Mouse (Mus musculus) ES-Bruce4 (cell line): ENCODE measurements around the gene Ndufs2. TPM values are rescaled to one million over a fixed set of nuclear protein-coding genes. Genes with fewer than 3 reads are reported as not detected.
"Not testable (repeated sequence)": the region's sequence is repeated elsewhere in the genome, so short reads cannot be mapped to it uniquely, and the experiment has no call there.

Source experiments
- H3K27ac ChIP-seq: 2 replicates; pipeline ENCODE4 v1.5.1; 2012; ENCODE audit warnings: low read length, inconsistent platforms; ENCODE audit not compliant: insufficient read depth
- H3K27me3 ChIP-seq: 2 replicates; pipeline ENCODE4 v1.6.1; 2012; ENCODE audit warnings: mild to moderate bottlenecking, low read length, inconsistent platforms; ENCODE audit not compliant: control insufficient read depth, poor library complexity, insufficient read depth, severe bottlenecking
- H3K36me3 ChIP-seq: 2 replicates; pipeline ENCODE4 v1.6.1; 2012; ENCODE audit warnings: inconsistent platforms, mild to moderate bottlenecking, low read length, moderate library complexity; ENCODE audit not compliant: control insufficient read depth, poor library complexity, insufficient read depth, severe bottlenecking
- H3K4me1 ChIP-seq: one replicate; pipeline ENCODE4 v1.8.1; 2011; ENCODE audit warnings: low read length; ENCODE audit not compliant: control insufficient read depth, insufficient read depth
- H3K4me3 ChIP-seq: 2 replicates; pipeline ENCODE4 v1.5.1; 2011; ENCODE audit warnings: low read depth, mild to moderate bottlenecking, low read length
- H3K9ac ChIP-seq: 2 replicates; pipeline ENCODE4 v1.6.1; 2012; ENCODE audit warnings: low read depth, mild to moderate bottlenecking, inconsistent platforms; ENCODE audit not compliant: poor library complexity, severe bottlenecking
- H3K9me3 ChIP-seq: replicated peaks from 2 replicates; pipeline ENCODE4 v1.6.1; 2012; ENCODE audit warnings: mild to moderate bottlenecking, low read length, inconsistent platforms; ENCODE audit not compliant: control insufficient read depth, poor library complexity, insufficient read depth, severe bottlenecking
- CTCF ChIP-seq: IDR thresholded peaks from one replicate; pipeline ENCODE4 v1.8.1; 2011; ENCODE audit warnings: low read depth, low read length
- EP300 ChIP-seq: IDR thresholded peaks from 2 replicates; pipeline ENCODE4 v1.6.1; 2011; ENCODE audit warnings: low read depth, low read length; ENCODE audit not compliant: insufficient read depth
- POLR2A ChIP-seq: IDR thresholded peaks from one replicate; pipeline ENCODE4 v1.8.1; 2011; ENCODE audit warnings: low read length; ENCODE audit not compliant: insufficient read depth
- polyA plus RNA-seq: library from polyadenylated mRNA; stranded (reverse); fragments of >200 nt; gene quantifications from 2 replicates; pipeline ENCODE4 v1.2.4, GENCODE M21; 2011; ENCODE audit warnings: low read depth; ENCODE audit not compliant: missing spikeins, insufficient read depth, insufficient read length

Gene Ndufs2
- polyA plus RNA-seq, 1 experiment = 163 TPM

DNA sequence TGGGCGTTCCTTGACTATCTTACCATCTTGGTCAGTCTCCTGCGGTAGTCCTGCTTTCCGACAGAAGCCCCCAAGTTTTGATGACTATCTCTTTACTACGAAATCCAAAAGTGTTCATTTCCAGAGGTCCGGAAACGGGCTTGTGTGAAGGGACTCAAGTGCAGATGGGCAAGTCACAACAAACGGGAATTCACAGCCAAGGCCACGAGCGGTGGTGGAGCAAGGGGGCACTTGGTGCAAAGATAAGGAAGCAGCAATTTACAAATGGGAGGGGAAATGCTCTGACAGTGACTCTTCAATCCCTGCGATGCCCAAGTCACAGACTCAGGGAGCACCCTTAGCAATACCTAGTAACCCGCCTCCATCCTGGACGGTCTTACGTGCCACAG, 3.7 kb downstream of the Ndufs2 start:
- TF ChIP-seq POLR2A (no peak), EP300 (no peak), CTCF (no peak)
- Histone ChIP-seq H3K36me3 (peaks cover 17% of the 10 kb centered on the region), H3K4me1 (peaks cover 10% of the 10 kb centered on the region), H3K9ac (peak overlapping the region; percentile 52), H3K27me3 (no peaks in the 10 kb centered on the region), H3K9me3 (no peaks in the 10 kb centered on the region), H3K4me3 (peak overlapping the region; percentile 77), H3K27ac (peak overlapping the region; percentile 92)

DNA sequence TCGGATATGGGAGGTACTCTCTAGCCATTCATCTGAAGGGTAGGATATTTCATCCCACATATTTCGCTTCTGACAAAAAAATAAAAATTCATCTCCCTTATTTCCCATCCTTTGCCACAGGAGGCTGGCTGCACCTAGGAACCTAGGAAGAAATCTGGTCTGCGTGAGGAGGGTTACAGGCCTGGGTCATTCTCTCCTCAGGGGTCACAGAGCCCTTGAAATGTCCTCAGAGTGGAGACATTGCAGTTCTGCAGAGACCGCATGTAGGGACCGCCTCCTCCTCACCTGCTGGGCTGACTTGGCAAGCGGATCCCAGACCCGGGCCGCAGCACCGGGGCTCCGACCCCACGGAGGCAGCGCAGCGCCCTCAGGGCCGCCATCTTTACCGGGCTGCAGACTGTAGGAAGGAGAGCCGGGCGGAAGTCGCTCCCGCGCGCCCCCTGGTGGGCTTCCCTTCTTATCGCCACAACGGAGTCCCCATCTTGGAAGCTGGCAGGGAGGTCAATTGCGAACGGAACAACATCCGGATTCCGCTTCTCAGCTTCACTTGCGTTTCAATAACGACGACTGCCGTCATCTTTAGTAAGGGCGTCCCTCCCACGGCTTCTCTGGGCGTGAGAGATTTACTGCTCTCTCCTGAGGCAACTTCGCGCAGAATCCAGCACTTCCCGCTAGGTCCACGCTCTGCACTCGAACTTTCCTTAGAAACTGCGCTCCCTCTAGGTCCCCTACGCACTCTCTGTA, 4.3 kb downstream of the Ndufs2 start:
- H3K27me3 ChIP-seq = no peaks in the 10 kb centered on the region
- TF ChIP-seq CTCF = peak; percentile 63
- no peak for TF ChIP-seq EP300
- TF ChIP-seq POLR2A = no peak
- H3K9me3 ChIP-seq = no peaks in the 10 kb centered on the region
- peaks cover 10% of the 10 kb centered on the region for H3K4me1 ChIP-seq
- H3K9ac ChIP-seq = peak overlapping the region; percentile 70
- H3K27ac ChIP-seq = peak overlapping the region; percentile 92
- peaks cover 17% of the 10 kb centered on the region for H3K36me3 ChIP-seq
- H3K4me3 ChIP-seq = peak overlapping the region; percentile 95

DNA sequence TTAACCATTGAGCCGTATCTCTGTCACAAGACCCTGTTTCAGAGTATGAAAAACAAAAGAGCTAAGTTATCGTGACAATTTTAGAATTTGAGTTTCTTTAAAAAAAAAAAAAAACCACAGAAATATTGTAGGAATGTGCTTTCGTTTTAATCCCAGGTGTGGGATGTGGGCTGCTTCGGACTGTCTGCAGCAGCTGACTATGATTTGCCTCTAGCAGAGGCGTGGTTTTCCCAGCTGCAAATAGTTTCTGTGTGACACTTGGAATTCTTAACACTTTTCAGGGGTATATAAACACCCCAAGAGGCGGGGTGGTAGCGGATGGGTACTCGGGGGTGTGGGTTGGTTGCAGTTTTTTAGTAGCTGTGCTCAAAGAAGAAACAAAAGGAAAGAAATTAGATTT, 5.8 kb downstream of the Ndufs2 start:
- Histone ChIP-seq H3K27me3 (no peaks in the 10 kb centered on the region), H3K9me3 (no peaks in the 10 kb centered on the region), H3K27ac (no peak overlapping the region), H3K4me1 (peaks cover 12% of the 10 kb centered on the region), H3K9ac (no peak overlapping the region), H3K4me3 (no peak overlapping the region), H3K36me3 (peaks cover 17% of the 10 kb centered on the region)
- no peak for TF ChIP-seq CTCF
- TF ChIP-seq POLR2A = no peak
- TF ChIP-seq EP300 = no peak

DNA sequence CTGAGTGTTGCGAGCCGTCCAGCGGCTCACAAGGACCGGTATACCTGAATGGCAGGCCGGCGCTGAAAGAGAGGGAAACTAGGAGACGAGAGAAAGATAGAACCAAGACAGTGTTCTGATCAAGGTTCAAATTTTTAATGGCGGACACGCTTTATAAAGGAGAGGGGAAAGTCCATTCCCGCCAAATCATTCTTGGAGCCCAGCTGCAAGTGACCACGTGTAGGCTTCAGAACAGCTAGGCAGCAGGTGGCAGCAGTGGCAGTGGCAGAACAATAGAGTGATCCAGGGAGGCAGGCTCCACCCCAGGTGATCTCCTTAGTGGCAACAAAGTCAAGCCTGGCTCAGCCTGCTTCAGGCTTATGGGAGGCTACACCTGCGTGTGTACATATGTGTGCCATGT, 9.2 kb downstream of the Ndufs2 start:
- H3K27ac ChIP-seq, H3K9ac ChIP-seq: not testable (repeated sequence)

DNA sequence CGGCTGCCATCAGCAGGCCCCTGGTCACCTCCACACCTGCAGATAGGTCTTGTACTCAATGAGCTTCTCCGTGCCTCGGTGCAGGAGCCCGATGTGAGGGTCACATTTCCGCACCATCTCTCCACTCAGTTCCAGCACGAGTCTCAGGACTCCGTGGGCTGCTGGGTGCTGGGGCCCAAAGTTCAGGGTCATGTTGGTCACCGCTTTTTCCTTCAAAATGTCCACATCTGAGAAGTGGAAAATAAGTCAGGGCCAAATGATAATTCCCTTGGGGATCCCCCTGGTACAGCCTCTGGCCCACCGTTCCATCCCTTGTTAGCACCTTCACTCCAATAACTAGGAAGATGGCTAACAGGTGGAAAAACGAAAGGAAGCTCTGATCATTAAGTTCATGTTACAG, 10.3 kb downstream of the Ndufs2 start:
- H3K36me3 ChIP-seq = peaks cover 40% of the 10 kb centered on the region
- peaks cover 4% of the 10 kb centered on the region for H3K4me1 ChIP-seq
- no peaks in the 10 kb centered on the region for H3K9me3 ChIP-seq
- no peak overlapping the region for H3K27ac ChIP-seq
- H3K4me3 ChIP-seq = no peak overlapping the region
- no peaks in the 10 kb centered on the region for H3K27me3 ChIP-seq
- no peak overlapping the region for H3K9ac ChIP-seq
- TF ChIP-seq EP300 (no peak), CTCF (no peak), POLR2A (no peak)

More for the DNA sequence above, 9.2 kb downstream of the Ndufs2 start:
- H3K9me3 ChIP-seq, H3K27me3 ChIP-seq, H3K4me3 ChIP-seq, H3K4me1 ChIP-seq: not testable (repeated sequence)
- H3K36me3 ChIP-seq = peaks cover 31% of the 10 kb centered on the region

DNA sequence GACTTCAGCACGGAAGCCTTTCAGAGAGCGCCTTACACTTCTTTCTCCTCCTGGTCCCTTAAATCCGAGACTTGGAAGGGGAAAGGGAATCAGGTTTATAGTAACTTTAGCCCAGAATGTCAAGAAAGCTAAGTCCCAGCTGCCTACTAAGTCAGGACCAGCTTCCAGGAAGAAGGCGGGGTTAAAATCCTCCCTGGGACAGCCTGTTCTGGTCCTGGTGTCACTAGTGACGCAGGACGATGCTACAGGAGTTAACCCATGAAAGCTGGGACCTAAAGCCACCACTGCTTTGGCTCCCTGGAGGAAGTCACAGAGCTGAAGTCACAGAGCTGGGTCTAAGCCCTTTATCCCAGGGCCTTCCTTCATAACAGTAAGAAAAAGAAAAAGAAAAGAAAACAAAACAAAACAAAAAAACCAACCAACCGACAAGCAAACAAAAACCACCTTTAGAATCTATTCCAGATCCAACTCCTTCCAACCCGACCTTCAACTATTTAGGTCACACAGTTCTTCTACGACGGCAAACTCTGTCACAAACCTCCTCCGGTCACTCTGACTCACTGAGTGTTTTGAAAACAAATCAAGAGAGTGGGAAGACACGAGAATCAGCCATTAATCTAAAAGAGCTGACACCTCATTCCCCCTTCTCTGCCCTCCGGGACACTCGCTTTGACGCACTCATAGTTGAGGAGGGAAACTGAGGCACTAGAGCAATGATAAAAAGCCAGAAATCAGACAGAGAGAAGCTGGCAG, 11.0 kb downstream of the Ndufs2 start:
- Histone ChIP-seq H3K9me3 (no peaks in the 10 kb centered on the region), H3K9ac (no peak overlapping the region), H3K4me1 (peaks cover 4% of the 10 kb centered on the region), H3K27ac (no peak overlapping the region), H3K4me3 (no peak overlapping the region), H3K36me3 (peaks cover 43% of the 10 kb centered on the region), H3K27me3 (no peaks in the 10 kb centered on the region)
- TF ChIP-seq POLR2A (no peak), EP300 (no peak)
